Mouse (Mus musculus): ENCODE results near the gene Fam131b. TPM values are rescaled to one million over a fixed set of nuclear protein-coding genes. Genes with fewer than 3 reads are reported as not detected.

Fam131b gene
- total and polyA plus RNA-seq, 2 experiments from 2014 or later, result 5.6 to 59.2 TPM

DNA sequence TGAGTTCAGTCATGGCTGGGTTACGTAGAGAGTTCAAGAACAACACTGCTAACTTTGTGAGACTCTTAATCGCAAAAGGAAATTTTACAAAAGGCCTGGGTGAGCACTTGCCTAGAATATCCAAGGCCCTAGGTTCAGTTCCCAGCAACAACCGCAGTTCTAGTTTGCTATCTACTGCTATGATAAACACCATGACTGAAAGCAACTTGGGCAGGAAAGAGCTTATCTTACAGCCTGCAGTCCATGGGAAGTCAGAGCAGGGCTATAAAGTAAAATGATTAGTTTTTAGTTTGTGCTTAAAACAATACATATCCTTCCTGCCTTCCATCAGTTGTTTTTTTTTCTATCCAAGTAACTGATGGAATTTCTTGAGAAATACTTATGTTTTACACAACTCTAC is 2.1 kb upstream of the Fam131b start:
- ATAC-seq (no peak), DNase-seq (no peak)
- Histone ChIP-seq H3K27me3 (ENCODE audit: insufficient read depth, low read length) (no peaks in the 10 kb centered on the region), H3K4me1 (ENCODE audit: insufficient read depth) (no peaks in the 10 kb centered on the region), H3K36me3 (ENCODE audit: insufficient read depth) (no peaks in the 10 kb centered on the region), H3K4me3 (ENCODE audit: low read depth, low read length) (no peak overlapping the region), H3K27ac (ENCODE audit: low read depth, low read length) (no peak overlapping the region), H3K4me2 (ENCODE audit: low read depth) (no peak overlapping the region), H3K9ac (no peak overlapping the region), H3K9me3 (ENCODE audit: low read length) (no peaks in the 10 kb centered on the region)
- WGBS, result 96% methylated on average over 3 of the region's 3 CpGs
- no peak for TF ChIP-seq CTCF (IDR thresholded peaks at IDR 0.05; ENCODE audit: low read depth)

DNA sequence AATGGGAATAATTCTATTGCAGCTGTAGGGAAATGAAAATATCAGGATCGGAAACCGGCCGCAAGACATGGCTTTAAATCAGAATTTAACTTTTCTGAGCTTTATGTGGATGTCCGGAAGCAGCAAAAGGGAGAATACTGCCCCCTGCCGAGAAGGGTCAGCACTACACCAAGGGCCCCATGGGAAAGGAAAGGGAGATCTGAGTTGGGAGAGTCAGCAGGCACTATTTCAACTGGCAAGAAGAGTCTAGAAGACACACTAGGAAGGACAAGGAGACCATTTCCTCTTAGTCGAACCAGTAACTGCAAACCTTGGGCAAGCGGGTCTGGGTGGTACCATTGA is 796 bp upstream of the Fam131b start:
- Histone ChIP-seq H3K4me1 (ENCODE audit: insufficient read depth) (no peaks in the 10 kb centered on the region), H3K9me3 (ENCODE audit: low read length) (no peaks in the 10 kb centered on the region), H3K9ac (peak overlapping the region; percentile 82), H3K36me3 (ENCODE audit: insufficient read depth) (no peaks in the 10 kb centered on the region), H3K27me3 (ENCODE audit: insufficient read depth, low read length) (no peaks in the 10 kb centered on the region), H3K4me2 (ENCODE audit: low read depth) (peak overlapping the region; percentile 88), H3K4me3 (ENCODE audit: low read depth, low read length) (peak overlapping the region; percentile 82), H3K27ac (ENCODE audit: low read depth, low read length) (peak overlapping the region; percentile 80; the same call in 1 of the 2 replicates)
- ATAC-seq (peak; percentile 5; the same call in 1 of the 2 replicates), DNase-seq (no peak)
- under 1% methylated on average over 7 of the region's 7 CpGs for WGBS
- peak; percentile 75 for TF ChIP-seq CTCF (IDR thresholded peaks at IDR 0.05; ENCODE audit: low read depth)

DNA sequence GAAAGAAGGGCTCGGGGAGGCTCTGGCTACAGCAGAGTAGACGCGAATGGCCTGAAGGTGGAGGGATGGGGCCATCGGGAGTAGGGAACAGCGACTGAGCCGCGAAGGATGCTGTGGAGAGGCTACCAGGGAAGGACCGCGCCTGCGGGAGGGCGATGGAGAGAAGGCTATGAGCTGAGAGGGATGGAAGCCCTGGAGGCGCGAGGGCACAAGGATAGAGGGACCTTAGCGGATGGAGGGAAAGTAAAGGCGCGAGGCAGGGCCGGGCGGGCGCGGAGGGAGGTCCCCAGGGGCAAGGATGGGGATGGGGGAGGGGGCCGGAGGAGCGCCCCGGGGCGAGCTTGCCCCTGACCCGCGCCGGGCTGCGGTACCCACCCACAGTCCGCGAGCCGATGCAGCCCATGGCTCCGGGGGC is 369 bp downstream of the Fam131b start:
- ATAC-seq (peak; percentile 65), DNase-seq (peak; percentile 67)
- H3K9ac ChIP-seq, result peak overlapping the region; percentile 82
- no peaks in the 10 kb centered on the region for H3K27me3 ChIP-seq (ENCODE audit: insufficient read depth, low read length)
- H3K9me3 ChIP-seq (ENCODE audit: low read length), result no peaks in the 10 kb centered on the region
- H3K36me3 ChIP-seq (ENCODE audit: insufficient read depth), result peaks cover 3% of the 10 kb centered on the region; the same call in 1 of the 2 replicates
- H3K4me3 ChIP-seq (ENCODE audit: low read depth, low read length), result peak overlapping the region; percentile 82
- WGBS, result 7% methylated on average over 24 of the region's 32 CpGs
- peak overlapping the region; percentile 88 for H3K4me2 ChIP-seq (ENCODE audit: low read depth)
- TF ChIP-seq CTCF (IDR thresholded peaks at IDR 0.05; ENCODE audit: low read depth), result peak; percentile 25
- H3K4me1 ChIP-seq (ENCODE audit: insufficient read depth), result no peaks in the 10 kb centered on the region
- peak overlapping the region; percentile 80 for H3K27ac ChIP-seq (ENCODE audit: low read depth, low read length)

DNA sequence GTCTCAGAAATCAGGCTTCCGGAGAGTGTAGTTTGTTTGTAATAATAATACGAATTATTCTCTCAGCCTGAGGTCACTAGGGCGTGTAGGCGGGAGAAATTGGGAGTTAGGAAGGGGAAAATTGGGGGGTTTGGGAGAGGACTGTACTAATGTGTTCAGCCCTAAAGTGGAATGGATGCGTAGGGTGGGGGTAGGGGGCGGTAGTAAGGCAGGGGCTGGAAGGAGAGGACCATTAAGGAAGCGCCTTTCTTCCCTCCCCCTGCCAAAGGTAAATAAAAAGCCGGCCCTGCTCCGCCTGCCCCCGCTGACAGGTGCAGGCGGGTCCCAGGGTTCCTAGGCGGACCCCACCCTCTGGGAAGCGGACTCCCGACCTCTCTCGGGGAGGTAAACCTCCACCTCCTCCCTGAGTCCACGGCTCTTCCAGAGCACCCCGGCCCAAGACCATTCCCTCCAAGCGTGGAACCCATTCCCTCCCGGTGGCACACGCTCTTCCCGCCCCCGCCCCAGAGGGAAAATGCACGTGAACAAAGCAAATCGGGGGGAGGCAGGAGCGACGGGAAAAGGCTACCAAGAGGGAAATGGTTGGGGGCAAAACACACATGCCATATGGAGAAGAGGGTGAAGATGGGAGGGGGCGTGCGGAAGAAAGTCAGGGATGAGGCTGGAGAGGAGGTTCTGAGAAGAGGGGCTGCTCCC is 924 bp downstream of the Fam131b start:
- Histone ChIP-seq H3K27me3 (ENCODE audit: insufficient read depth, low read length) (no peaks in the 10 kb centered on the region), H3K36me3 (ENCODE audit: insufficient read depth) (peaks cover 7% of the 10 kb centered on the region), H3K4me1 (ENCODE audit: insufficient read depth) (no peaks in the 10 kb centered on the region), H3K9ac (peak overlapping the region; percentile 82), H3K27ac (ENCODE audit: low read depth, low read length) (peak overlapping the region; percentile 80), H3K4me3 (ENCODE audit: low read depth, low read length) (peak overlapping the region; percentile 82), H3K9me3 (ENCODE audit: low read length) (no peaks in the 10 kb centered on the region), H3K4me2 (ENCODE audit: low read depth) (peak overlapping the region; percentile 88)
- TF ChIP-seq CTCF (IDR thresholded peaks at IDR 0.05; ENCODE audit: low read depth), result peak; percentile 22; the same call in 1 of the 2 replicates
- peak; percentile 60 for DNase-seq
- 3% methylated on average over 28 of the region's 28 CpGs for WGBS
- peak; percentile 44 for ATAC-seq

DNA sequence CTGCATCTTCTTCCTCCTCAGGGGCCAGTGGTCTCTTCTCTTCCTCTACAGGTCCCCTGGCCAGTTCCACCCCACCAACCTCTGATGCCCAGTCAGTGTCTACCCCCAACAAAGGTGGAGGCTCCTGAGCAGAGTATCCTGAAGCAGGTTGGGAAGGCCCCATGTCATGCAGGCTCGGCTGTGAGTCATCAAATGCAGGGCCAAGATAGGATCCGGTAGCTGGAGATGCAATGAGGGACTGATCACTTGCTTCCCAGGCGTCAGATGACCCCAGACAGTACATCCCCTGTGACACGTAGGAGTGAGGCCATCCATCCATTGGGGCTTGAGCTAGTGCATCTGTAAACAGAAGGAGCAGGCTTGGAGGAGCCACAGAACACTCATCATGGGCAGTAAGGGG is 6.2 kb downstream of the Fam131b start:
- TF ChIP-seq CTCF (IDR thresholded peaks at IDR 0.05; ENCODE audit: low read depth), result no peak
- Histone ChIP-seq H3K27me3 (ENCODE audit: insufficient read depth, low read length) (no peaks in the 10 kb centered on the region), H3K27ac (ENCODE audit: low read depth, low read length) (no peak overlapping the region), H3K4me2 (ENCODE audit: low read depth) (no peak overlapping the region), H3K9me3 (ENCODE audit: low read length) (no peaks in the 10 kb centered on the region), H3K9ac (no peak overlapping the region), H3K36me3 (ENCODE audit: insufficient read depth) (peaks cover 38% of the 10 kb centered on the region), H3K4me3 (ENCODE audit: low read depth, low read length) (no peak overlapping the region), H3K4me1 (ENCODE audit: insufficient read depth) (no peaks in the 10 kb centered on the region)
- WGBS, result 90% methylated on average over 4 of the region's 4 CpGs
- no peak for DNase-seq
- ATAC-seq, result no peak

DNA sequence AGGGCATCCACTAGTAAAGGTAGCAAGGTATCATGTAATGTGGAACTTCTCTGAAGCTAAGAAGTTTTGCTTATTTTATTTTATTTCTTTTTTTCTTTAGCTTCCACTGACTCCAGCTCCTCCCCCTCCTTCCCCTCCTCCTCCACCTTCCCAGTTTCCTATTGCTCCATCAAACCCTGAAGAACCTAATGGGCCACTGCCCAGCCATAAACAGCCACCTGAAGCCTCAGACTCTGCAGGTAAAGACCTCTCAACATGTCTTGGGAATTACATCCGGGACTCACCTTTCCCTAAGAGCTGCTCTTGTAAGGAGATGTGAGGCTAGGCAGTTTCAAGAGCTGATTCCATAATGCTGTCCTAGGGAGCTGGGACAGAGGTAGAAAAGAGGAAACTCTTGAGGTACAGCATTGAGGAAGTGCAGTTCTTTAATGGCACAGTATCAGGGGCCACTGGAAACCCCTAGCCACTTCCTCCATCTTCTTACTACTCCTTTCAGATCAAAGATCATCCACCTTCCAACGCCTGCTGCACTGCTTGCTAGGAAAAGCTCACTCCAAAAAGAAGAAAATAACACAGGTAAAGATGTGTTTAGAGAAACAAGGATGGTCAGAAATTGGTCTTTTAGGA is 13.9 kb downstream of the Fam131b start:
- Histone ChIP-seq H3K9me3 (ENCODE audit: low read length) (no peaks in the 10 kb centered on the region), H3K36me3 (ENCODE audit: insufficient read depth) (peaks cover 22% of the 10 kb centered on the region; the same call in 1 of the 2 replicates)
- ATAC-seq, result no peak

DNA sequence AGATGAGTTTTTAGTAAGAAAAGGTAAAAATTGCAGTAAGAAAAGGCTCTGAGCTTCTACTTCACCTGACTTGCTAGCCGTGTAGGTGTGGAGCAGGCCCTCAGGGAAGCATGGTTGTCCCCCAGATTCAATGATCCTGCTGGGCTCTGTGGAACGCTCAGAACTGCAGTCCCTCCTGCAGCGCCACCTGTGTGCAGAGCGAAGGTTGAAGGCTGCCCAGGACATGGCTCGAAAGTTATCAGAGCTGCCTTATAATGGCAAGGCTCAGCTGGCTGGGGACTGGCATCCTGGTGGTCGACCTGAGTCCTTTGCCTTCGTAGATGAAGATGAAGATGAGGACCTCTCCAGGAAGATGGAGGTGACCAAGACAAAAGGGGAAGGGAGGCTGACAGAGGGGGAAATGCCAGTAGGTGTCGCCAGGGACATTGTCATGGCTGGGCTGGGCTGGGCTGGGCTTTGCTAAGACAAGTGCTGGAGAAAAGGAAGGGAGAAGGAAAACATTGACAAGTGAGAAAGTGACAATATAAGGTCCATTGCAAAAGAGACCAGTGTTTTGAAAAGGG is 14.5 kb downstream of the Fam131b start:
- Histone ChIP-seq H3K36me3 (ENCODE audit: insufficient read depth) (peaks cover 21% of the 10 kb centered on the region; the same call in 1 of the 2 replicates), H3K9me3 (ENCODE audit: low read length) (no peaks in the 10 kb centered on the region), H3K4me3 (ENCODE audit: low read depth, low read length) (no peak overlapping the region), H3K9ac (no peak overlapping the region), H3K4me1 (ENCODE audit: insufficient read depth) (no peaks in the 10 kb centered on the region), H3K27me3 (ENCODE audit: insufficient read depth, low read length) (no peaks in the 10 kb centered on the region), H3K27ac (ENCODE audit: low read depth, low read length) (no peak overlapping the region), H3K4me2 (ENCODE audit: low read depth) (no peak overlapping the region)
- no peak for DNase-seq
- ATAC-seq, result no peak
- peak; percentile 35; the same call in 1 of the 2 replicates for TF ChIP-seq CTCF (IDR thresholded peaks at IDR 0.05; ENCODE audit: low read depth)
- WGBS, result 48% methylated on average over 8 of the region's 8 CpGs

More for the DNA sequence above, 13.9 kb downstream of the Fam131b start:
- H3K9ac ChIP-seq, result no peak overlapping the region
- H3K4me3 ChIP-seq (ENCODE audit: low read depth, low read length), result no peak overlapping the region
- no peak for DNase-seq
- no peak overlapping the region for H3K4me2 ChIP-seq (ENCODE audit: low read depth)
- no peaks in the 10 kb centered on the region for H3K27me3 ChIP-seq (ENCODE audit: insufficient read depth, low read length)
- WGBS, result 93% methylated on average over 2 of the region's 2 CpGs
- H3K27ac ChIP-seq (ENCODE audit: low read depth, low read length), result no peak overlapping the region
- no peak for TF ChIP-seq CTCF (IDR thresholded peaks at IDR 0.05; ENCODE audit: low read depth)
- no peaks in the 10 kb centered on the region for H3K4me1 ChIP-seq (ENCODE audit: insufficient read depth)

All from forebrain, postnatal 0 days (tissue).